In genomic region chr7:83745413-83746106, GRCm38 (mm10) we compare ENCODE assay signal across 9 mouse cellular contexts. TPM values are rescaled to one million over a fixed set of nuclear protein-coding genes. Genes with fewer than 3 reads are reported as not detected.
DNase-seq lines count a peak whose midpoint lies in the region; ATAC-seq lines count a peak whose summit lies in the region.
"Had no signal": no experiment of that assay in that cellular context is flagged by ENCODE, and none has a peak within 500 bp of the region (broad histone marks: within the 10 kb centered on the region; RNA-seq: fewer than 3 reads in every experiment).

TSS of gene Il16 (minus strand) at chr7:83745726.

- H3K4me1 ChIP-seq in kidney, embryonic 16.5 days (ENCODE audit: insufficient read depth, low read length), result no peaks in the 10 kb centered on the region
- no peaks in the 10 kb centered on the region for H3K4me1 ChIP-seq in brown adipose tissue, adult 24 weeks (ENCODE audit: control insufficient read depth, insufficient read depth, insufficient read length, low read length)
- peaks cover 10 to 18% of the 10 kb centered on the region in 2 experiments for H3K4me1 ChIP-seq in heart, embryonic 14.5 days (ENCODE audit: control insufficient read depth in 2 of 2, insufficient read depth in 2 of 2, low read length in 2 of 2)
- H3K4me1 ChIP-seq in limb, embryonic 15.5 days, result peaks cover 35% of the 10 kb centered on the region

- no peak within 1 kb of the TSS; the same call in 1 of the 2 replicates for H3K27ac ChIP-seq in kidney, embryonic 16.5 days (ENCODE audit: low read length)
- peak within 1 kb of the TSS; percentile 34; the same call in 1 of the 2 replicates for H3K27ac ChIP-seq in brown adipose tissue, adult 24 weeks (replicated peaks; ENCODE audit: low read depth, low read length)
- peak within 1 kb of the TSS; percentile 24 to 55 for H3K27ac ChIP-seq in heart, embryonic 14.5 days (replicated peaks in 1 of 2; ENCODE audit: control insufficient read depth in 1 of 2, insufficient read depth in 1 of 2, low read depth in 2 of 2, low read length in 2 of 2)
- peak within 1 kb of the TSS; percentile 93 for H3K27ac ChIP-seq in limb, embryonic 15.5 days

- DNase-seq in kidney, adult 18-20 months, result no peak
- no peak for DNase-seq in right cerebral cortex, adult 2 months (ENCODE audit: low spot score in 2 of 2)
- DNase-seq in retina, postnatal 1 day, result no peak
- DNase-seq in embryo, embryonic 10.5 days (ENCODE audit: low spot score), result no peak

- no peaks in the 10 kb centered on the region for H3K27me3 ChIP-seq in kidney, embryonic 16.5 days (ENCODE audit: insufficient read depth, low read length)
- no peaks in the 10 kb centered on the region for H3K27me3 ChIP-seq in heart, embryonic 14.5 days (ENCODE audit: control insufficient read depth, insufficient read depth, low read length)
- no peaks in the 10 kb centered on the region for H3K27me3 ChIP-seq in limb, embryonic 15.5 days

- no peak within 1 kb of the TSS for H3K9ac ChIP-seq in kidney, embryonic 16.5 days (replicated peaks; ENCODE audit: low read length)
- H3K9ac ChIP-seq in heart, embryonic 14.5 days (ENCODE audit: low read length), result peak within 1 kb of the TSS; percentile 31
- 0 out of 2 replicates have a peak within 1 kb of the TSS, but pooled peaks have one; percentile 24 for H3K9ac ChIP-seq in limb, embryonic 15.5 days

- ATAC-seq in kidney, embryonic 16.5 days (ENCODE audit: low FRiP score, low TSS enrichment), result 0 out of 2 replicates have a peak, but pooled peaks have one; percentile 23
- peak; percentile 49; the same call in 1 of the 2 replicates for ATAC-seq in heart, embryonic 14.5 days (ENCODE audit: insufficient number of reproducible peaks, insufficient read depth, low FRiP score, low read depth)
- peak; percentile 59 for ATAC-seq in limb, embryonic 15.5 days (ENCODE audit: insufficient number of reproducible peaks, low FRiP score, low TSS enrichment, low read depth)
- ATAC-seq: Patski had no signal

- no peaks in the 10 kb centered on the region for H3K36me3 ChIP-seq in kidney, embryonic 16.5 days (ENCODE audit: insufficient read depth, low read length)
- no peaks in the 10 kb centered on the region for H3K36me3 ChIP-seq in heart, embryonic 14.5 days (ENCODE audit: control insufficient read depth, insufficient read depth, low read length)
- no peaks in the 10 kb centered on the region for H3K36me3 ChIP-seq in limb, embryonic 15.5 days

- 28% methylated on average over 20 of the region's 20 CpGs for whole genome bisulfite sequencing in kidney, embryonic 16.5 days
- 19% methylated on average over 20 of the region's 20 CpGs for WGBS in heart, embryonic 14.5 days
- WGBS in limb, embryonic 15.5 days, result 25% methylated on average over 20 of the region's 20 CpGs

- peak within 1 kb of the TSS; percentile 37 for H3K4me2 ChIP-seq in kidney, embryonic 16.5 days (replicated peaks; ENCODE audit: low read depth, low read length)
- H3K4me2 ChIP-seq in heart, embryonic 14.5 days (ENCODE audit: low read length), result peak within 1 kb of the TSS; percentile 64
- H3K4me2 ChIP-seq in limb, embryonic 15.5 days, result peak within 1 kb of the TSS; percentile 57

- no peak within 1 kb of the TSS for H3K4me3 ChIP-seq in kidney, embryonic 16.5 days (ENCODE audit: low read length)
- peak within 1 kb of the TSS; percentile 17 for H3K4me3 ChIP-seq in brown adipose tissue, adult 24 weeks (ENCODE audit: insufficient read depth, low read depth, low read length)
- peak within 1 kb of the TSS; percentile 17 to 22 for H3K4me3 ChIP-seq in heart, embryonic 14.5 days (ENCODE audit: control insufficient read depth in 1 of 2, insufficient read depth in 1 of 2, low read depth in 1 of 2, low read length in 2 of 2)
- peak within 1 kb of the TSS; percentile 39 for H3K4me3 ChIP-seq in limb, embryonic 15.5 days

- no peaks in the 10 kb centered on the region for H3K9me3 ChIP-seq in kidney, embryonic 16.5 days (ENCODE audit: low read length)
- H3K9me3 ChIP-seq in heart, embryonic 14.5 days (ENCODE audit: control insufficient read depth, low read length), result no peaks in the 10 kb centered on the region
- H3K9me3 ChIP-seq in limb, embryonic 15.5 days, result no peaks in the 10 kb centered on the region

RNA-seq across cellular contexts. Expression of gene Il16, which starts in this region (rescaled TPM):
- polyA plus RNA-seq in kidney, embryonic 16.5 days (2015; fragmentation: Nextera tagmentation; extraction: Ambion mirVana), result 4.5 and 5.1 TPM in 2 replicates
- polyA plus RNA-seq in brown adipose tissue, adult 24 weeks (2012; ENCODE audit: insufficient read depth, insufficient read length, missing spikeins), result 1.3 and 3.0 TPM in 2 replicates
- 3.2 and 4.4 TPM in 2 replicates for polyA plus RNA-seq in heart, embryonic 14.5 days (2014; fragmentation: Nextera tagmentation; extraction: Ambion mirVana)
- 7.8 and 8.4 TPM in 2 replicates for polyA plus RNA-seq in limb, embryonic 15.5 days (2015; fragmentation: Nextera tagmentation; extraction: Ambion mirVana)
